Mouse (Mus musculus) hindbrain, embryonic 13.5 days (tissue): ENCODE measurements around the gene Adcy9. TPM values are rescaled to one million over a fixed set of nuclear protein-coding genes. Genes with fewer than 3 reads are reported as not detected.
A peak's percentile ranks its signal among the peaks of the same experiment; 100 is the strongest.

Source experiments
- ATAC-seq: fragments of 200-750 bp; cut with Nextera tagmentation; 2 replicates; pipeline ENCODE4 v1.8.0; 2017; ENCODE audit warnings: moderate TSS enrichment; ENCODE audit not compliant: low FRiP score
- H3K27ac ChIP-seq: fragments of 300-500 bp; sonication (generic); 2 replicates; pipeline ENCODE4 v1.5.1; 2015; ENCODE audit warnings: inconsistent platforms, mild to moderate bottlenecking, moderate library complexity
- H3K27me3 ChIP-seq: fragments of 300-500 bp; sonication (generic); 2 replicates; pipeline ENCODE4 v1.6.1; 2015; ENCODE audit warnings: mild to moderate bottlenecking, inconsistent platforms
- H3K36me3 ChIP-seq: fragments of 300-500 bp; sonication (generic); 2 replicates; pipeline ENCODE4 v1.6.1; 2015; ENCODE audit warnings: mild to moderate bottlenecking, inconsistent platforms
- H3K4me1 ChIP-seq: fragments of 300-500 bp; sonication (generic); replicated peaks from 2 replicates; pipeline ENCODE4 v1.6.1; 2015; ENCODE audit warnings: inconsistent platforms
- H3K4me2 ChIP-seq: fragments of 300-500 bp; sonication (generic); 2 replicates; pipeline ENCODE4 v1.6.1; 2015; ENCODE audit warnings: inconsistent platforms, mild to moderate bottlenecking, moderate library complexity
- H3K4me3 ChIP-seq: fragments of 300-500 bp; sonication (generic); 2 replicates; pipeline ENCODE4 v1.5.1; 2015; ENCODE audit warnings: mild to moderate bottlenecking, inconsistent platforms
- H3K9ac ChIP-seq: fragments of 300-500 bp; sonication (generic); 2 replicates; pipeline ENCODE4 v1.6.1; 2015; ENCODE audit warnings: mild to moderate bottlenecking, inconsistent platforms
- H3K9me3 ChIP-seq: fragments of 300-500 bp; sonication (generic); 2 replicates; pipeline ENCODE4 v1.6.1; 2016; ENCODE audit warnings: inconsistent platforms
- WGBS: fragments of 180-500 bp; shearing (Covaris S2); methylation state at CpG from one replicate; pipeline ENCODE4 v1.1.7; 2015; 5-methylcytosine and 5-hydroxymethylcytosine counted together
- polyA plus RNA-seq: library from polyadenylated mRNA; unstranded; fragments of >200 nt; fragmentation: Nextera tagmentation; extraction: Ambion mirVana; gene quantifications from 2 replicates; pipeline ENCODE4 v1.2.1, GENCODE M21; 2015

Gene Adcy9
- polyA plus RNA-seq, 1 experiment from 2014 or later, result 2.8 TPM

DNA sequence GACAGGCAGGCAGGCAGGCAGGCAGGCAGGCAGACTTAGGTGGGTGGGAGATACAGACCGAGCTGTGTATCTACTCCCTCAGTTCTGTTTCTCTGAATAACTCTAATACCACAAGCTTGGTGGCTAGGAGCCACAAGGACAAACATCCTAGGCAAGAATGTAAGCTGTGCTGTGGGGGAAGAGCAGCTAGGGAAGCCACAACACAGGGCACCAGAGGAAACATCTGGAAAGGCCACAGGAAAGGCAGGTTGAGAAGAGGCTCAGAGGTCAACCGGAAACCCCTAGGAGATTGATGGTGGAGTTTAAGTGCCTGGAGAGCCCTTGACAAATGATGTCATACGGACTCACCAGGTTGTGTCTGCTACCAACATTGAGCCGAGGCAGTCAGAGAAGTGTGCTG lies 16.4 kb upstream of the Adcy9 start:
- no peaks in the 10 kb centered on the region for H3K4me1 ChIP-seq
- H3K27me3 ChIP-seq, result no peaks in the 10 kb centered on the region
- no peak overlapping the region for H3K9ac ChIP-seq
- WGBS, result 82% methylated on average over 4 of the region's 4 CpGs
- no peak overlapping the region for H3K4me3 ChIP-seq
- no peak for ATAC-seq
- no peaks in the 10 kb centered on the region for H3K36me3 ChIP-seq
- H3K27ac ChIP-seq, result no peak overlapping the region
- H3K4me2 ChIP-seq, result no peak overlapping the region
- 0 out of 2 replicates have a peak, but pooled peaks cover 4% of the 10 kb centered on the region for H3K9me3 ChIP-seq

DNA sequence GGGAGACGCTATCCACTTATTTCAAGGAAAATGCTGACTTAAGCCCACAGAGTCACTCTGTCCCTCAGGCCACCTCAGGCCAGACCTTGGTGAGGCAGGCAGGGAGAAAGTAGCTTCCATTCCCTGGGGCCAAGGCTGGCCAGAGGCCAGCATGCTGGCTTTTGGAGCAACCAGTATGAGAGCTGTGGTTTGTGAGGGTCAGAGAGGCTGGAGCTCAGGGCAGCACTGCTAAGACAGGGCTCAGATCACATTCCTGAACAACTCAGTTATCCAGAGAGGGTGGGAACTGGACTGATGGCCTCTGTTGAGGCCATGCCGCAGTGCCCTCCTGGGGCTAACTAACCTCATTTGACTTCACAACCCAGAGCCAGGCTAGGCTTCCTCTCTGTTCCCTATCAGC lies 15.1 kb upstream of the Adcy9 start:
- 0 out of 2 replicates have a peak, but pooled peaks cover 4% of the 10 kb centered on the region for H3K9me3 ChIP-seq
- no peak for ATAC-seq
- H3K9ac ChIP-seq, result no peak overlapping the region
- no peaks in the 10 kb centered on the region for H3K36me3 ChIP-seq
- H3K4me2 ChIP-seq, result no peak overlapping the region
- no peak overlapping the region for H3K4me3 ChIP-seq
- no peaks in the 10 kb centered on the region for H3K4me1 ChIP-seq
- 87% methylated on average over 2 of the region's 2 CpGs for WGBS
- H3K27ac ChIP-seq, result no peak overlapping the region
- no peaks in the 10 kb centered on the region for H3K27me3 ChIP-seq

DNA sequence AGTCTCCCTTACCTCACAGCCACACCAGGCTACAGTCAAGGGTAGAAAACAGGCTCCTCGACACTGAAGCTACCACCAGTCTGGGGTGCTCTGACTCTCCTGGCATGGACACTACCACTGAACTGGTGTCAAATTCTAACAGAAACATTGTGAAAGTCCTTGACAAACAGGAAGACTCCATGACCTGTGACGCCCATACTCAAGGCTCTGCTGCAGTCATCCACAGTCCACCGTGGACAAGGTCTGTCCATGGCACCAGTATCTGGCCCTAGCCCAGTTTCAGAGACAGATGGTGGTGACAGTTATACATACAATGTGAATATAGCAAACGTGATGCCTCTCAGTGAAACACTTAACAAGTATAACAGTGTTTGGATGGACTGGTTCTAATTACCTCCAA lies 11.5 kb upstream of the Adcy9 start:
- H3K9ac ChIP-seq, result no peak overlapping the region
- H3K4me1 ChIP-seq, result no peaks in the 10 kb centered on the region
- H3K9me3 ChIP-seq, result 0 out of 2 replicates have a peak, but pooled peaks cover 4% of the 10 kb centered on the region
- no peak overlapping the region for H3K4me3 ChIP-seq
- H3K27ac ChIP-seq, result no peak overlapping the region
- no peak overlapping the region for H3K4me2 ChIP-seq
- H3K36me3 ChIP-seq, result no peaks in the 10 kb centered on the region
- no peaks in the 10 kb centered on the region for H3K27me3 ChIP-seq
- 79% methylated on average over 4 of the region's 4 CpGs for WGBS
- no peak for ATAC-seq

DNA sequence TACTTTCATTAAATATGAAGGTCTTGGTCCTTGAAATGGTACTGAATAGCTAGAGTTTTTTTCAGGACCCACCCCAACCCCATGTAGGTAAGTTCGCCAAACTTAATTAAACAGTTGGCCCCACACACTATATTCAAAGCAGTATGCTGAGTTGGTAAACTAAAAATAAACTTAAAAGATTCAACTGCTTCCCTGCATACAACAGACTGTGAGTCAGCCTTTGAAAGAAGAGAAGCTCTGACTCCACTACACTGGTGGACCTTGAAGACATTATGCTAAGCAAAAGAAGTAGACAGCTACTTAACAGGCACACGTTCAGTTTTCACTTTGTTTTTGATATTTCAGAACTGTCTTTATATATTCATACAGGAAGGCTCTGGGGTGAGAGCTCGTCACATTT lies 10.7 kb upstream of the Adcy9 start:
- H3K4me1 ChIP-seq, result no peaks in the 10 kb centered on the region
- no peak overlapping the region for H3K4me3 ChIP-seq
- H3K36me3 ChIP-seq, result no peaks in the 10 kb centered on the region
- no peak overlapping the region for H3K9ac ChIP-seq
- H3K9me3 ChIP-seq, result 0 out of 2 replicates have a peak, but pooled peaks cover 4% of the 10 kb centered on the region
- no peak overlapping the region for H3K27ac ChIP-seq
- ATAC-seq, result no peak
- no peaks in the 10 kb centered on the region for H3K27me3 ChIP-seq
- WGBS, result 88% methylated on average over 3 of the region's 3 CpGs
- H3K4me2 ChIP-seq, result no peak overlapping the region

DNA sequence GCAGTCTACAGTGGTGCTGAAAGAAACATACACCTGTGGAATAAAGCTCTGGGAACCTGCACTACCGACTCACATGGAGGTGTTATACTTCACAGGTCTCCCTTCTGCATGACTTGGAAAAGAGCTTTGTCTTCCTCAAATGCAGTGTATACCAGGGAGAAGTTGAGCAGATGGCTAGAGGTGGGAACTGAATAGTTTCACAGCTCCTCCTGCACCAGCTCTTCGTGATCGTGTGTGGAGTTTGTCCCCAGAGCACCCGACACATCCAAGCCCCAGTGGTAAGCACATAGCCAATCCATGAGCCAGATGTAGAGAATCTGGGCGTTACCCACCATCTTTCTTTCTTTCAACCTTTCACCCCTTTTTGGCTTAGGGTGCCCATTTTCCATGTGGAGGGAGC lies 9.9 kb upstream of the Adcy9 start:
- H3K27ac ChIP-seq, result no peak overlapping the region
- H3K9ac ChIP-seq, result no peak overlapping the region
- WGBS, result 88% methylated on average over 5 of the region's 5 CpGs
- H3K4me1 ChIP-seq, result no peaks in the 10 kb centered on the region
- H3K4me2 ChIP-seq, result no peak overlapping the region
- 0 out of 2 replicates have a peak, but pooled peaks cover 4% of the 10 kb centered on the region for H3K9me3 ChIP-seq
- H3K27me3 ChIP-seq, result no peaks in the 10 kb centered on the region
- H3K36me3 ChIP-seq, result no peaks in the 10 kb centered on the region
- ATAC-seq, result no peak
- no peak overlapping the region for H3K4me3 ChIP-seq

DNA sequence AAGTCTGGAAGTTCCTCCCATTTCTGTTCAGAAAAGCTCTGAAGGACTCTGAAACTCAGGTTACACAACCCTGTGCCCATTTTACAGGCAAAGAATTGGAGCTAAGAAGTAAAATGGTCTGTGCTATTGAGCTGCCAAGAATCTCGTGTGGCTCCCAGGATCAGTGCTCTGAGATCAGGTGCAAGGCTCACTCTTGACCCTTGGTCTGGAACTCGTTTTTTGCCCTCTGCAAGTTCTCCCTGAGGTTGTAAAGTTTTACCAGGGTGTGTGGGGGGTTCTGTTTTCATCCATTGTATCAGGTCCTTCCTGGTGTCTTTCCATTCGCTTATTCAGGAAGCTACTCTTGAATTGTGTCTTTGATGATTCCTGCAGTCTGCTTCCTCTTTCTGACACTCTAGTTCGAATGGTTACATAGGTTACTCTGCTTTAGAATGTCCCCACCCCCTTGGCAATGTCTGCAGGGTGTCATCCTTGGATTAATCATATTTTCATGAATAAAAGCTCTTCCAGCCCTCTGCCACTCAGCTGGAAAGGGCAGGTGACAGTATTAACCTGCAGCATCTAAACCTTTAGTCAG lies 5.4 kb upstream of the Adcy9 start:
- H3K36me3 ChIP-seq, result no peaks in the 10 kb centered on the region
- no peak overlapping the region for H3K4me2 ChIP-seq
- no peaks in the 10 kb centered on the region for H3K9me3 ChIP-seq
- WGBS, result 61% methylated on average over 4 of the region's 4 CpGs
- no peak overlapping the region for H3K9ac ChIP-seq
- 0 out of 2 replicates have a peak, but pooled peaks cover 3% of the 10 kb centered on the region for H3K4me1 ChIP-seq
- H3K27ac ChIP-seq, result no peak overlapping the region
- H3K4me3 ChIP-seq, result no peak overlapping the region
- no peak for ATAC-seq
- no peaks in the 10 kb centered on the region for H3K27me3 ChIP-seq

DNA sequence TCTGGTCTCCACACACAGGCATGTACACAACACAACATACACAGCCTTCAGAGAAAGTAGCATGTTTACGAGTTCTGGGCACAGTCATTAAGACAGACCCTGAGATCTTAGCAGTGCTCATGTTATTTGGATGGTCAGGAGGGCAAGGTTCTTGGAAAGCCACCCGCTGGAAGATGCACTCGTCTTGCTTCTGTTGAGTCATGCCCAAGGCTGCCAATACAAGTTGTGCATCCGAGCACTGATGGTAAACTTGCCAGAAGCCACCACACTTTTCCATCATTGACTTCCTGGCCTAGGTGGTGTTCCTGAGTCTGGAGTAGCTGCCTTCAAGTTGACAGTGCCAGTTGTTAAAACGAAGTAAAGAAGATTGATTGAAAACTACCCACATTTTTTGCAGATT lies 3.3 kb upstream of the Adcy9 start:
- H3K27me3 ChIP-seq, result peaks cover 2% of the 10 kb centered on the region
- WGBS, result 83% methylated on average over 5 of the region's 5 CpGs
- ATAC-seq, result no peak

DNA sequence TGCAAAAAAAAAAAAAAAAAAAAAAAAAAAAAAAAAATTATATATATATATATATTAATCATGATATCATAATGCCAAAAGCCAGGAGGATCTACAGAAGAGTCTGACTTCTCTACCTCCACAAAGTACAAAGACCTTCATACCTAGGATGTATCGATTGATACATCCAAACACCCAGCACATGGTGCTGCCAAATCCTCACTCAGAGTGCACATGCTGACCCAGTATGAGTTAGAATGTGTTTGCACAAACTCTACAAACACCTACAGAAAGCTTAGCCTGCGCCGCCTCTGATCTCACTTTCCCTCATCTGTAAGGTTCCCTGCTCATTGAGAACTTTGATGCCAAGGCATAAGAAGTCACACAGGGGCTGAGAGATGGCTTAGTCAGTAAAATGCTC lies 2.7 kb upstream of the Adcy9 start:
- H3K9me3 ChIP-seq, result no peaks in the 10 kb centered on the region
- H3K27ac ChIP-seq, result no peak overlapping the region
- H3K4me3 ChIP-seq, result no peak overlapping the region
- no peak overlapping the region for H3K4me2 ChIP-seq
- H3K9ac ChIP-seq, result no peak overlapping the region
- no peaks in the 10 kb centered on the region for H3K36me3 ChIP-seq
- peaks cover 8% of the 10 kb centered on the region for H3K27me3 ChIP-seq
- peaks cover 21% of the 10 kb centered on the region for H3K4me1 ChIP-seq
- no peak for ATAC-seq
- WGBS, result 94% methylated on average over 3 of the region's 3 CpGs

More for the DNA sequence above, 3.3 kb upstream of the Adcy9 start:
- H3K4me2 ChIP-seq, result no peak overlapping the region
- H3K36me3 ChIP-seq, result no peaks in the 10 kb centered on the region
- peaks cover 15% of the 10 kb centered on the region for H3K4me1 ChIP-seq
- no peaks in the 10 kb centered on the region for H3K9me3 ChIP-seq
- no peak overlapping the region for H3K27ac ChIP-seq
- H3K4me3 ChIP-seq, result no peak overlapping the region
- no peak overlapping the region for H3K9ac ChIP-seq

DNA sequence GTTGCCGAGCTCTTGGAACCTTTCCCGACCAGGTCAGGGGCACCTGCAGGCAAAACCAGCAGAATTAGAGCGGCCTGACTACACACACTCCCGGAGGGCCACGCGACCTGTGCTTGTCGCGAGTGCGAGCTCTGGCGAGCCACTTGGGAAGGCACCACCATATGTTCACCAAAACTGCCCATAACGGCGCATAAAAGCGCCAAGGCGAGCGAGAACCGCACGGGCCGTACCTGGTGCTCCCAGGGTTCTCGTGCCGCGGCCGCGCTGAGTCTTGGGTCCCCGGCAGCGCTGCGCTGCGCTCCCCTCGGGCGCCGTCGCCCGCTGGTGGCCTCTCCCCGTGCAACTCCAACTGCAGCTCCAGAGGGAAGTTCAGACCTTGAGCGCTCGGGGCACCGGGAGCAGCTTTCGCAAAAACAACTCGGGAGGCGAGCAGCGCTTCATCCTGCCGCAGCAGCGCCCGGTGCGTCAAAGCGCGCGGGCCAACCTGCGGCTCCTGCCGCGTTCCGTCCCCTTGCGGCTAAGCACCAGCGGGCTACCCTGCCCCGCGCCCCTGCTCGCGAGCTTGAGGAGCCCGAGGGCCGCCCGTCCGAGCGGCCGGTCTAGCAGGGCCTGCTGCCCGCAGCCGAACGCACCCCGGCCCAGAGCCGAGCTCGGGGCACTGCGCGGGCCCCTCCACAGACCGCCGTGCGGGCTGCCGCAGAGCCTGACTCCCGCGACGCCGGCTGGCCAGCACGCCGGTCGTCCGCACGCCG lies 576 bp downstream of the Adcy9 start:
- Histone ChIP-seq H3K27ac (peak overlapping the region; percentile 90), H3K36me3 (no peaks in the 10 kb centered on the region), H3K27me3 (peaks cover 14% of the 10 kb centered on the region), H3K4me1 (peaks cover 53% of the 10 kb centered on the region), H3K4me2 (peak overlapping the region; percentile 91), H3K9me3 (no peaks in the 10 kb centered on the region), H3K4me3 (peak overlapping the region; percentile 77), H3K9ac (peak overlapping the region; percentile 89)
- ATAC-seq, result peak; percentile 77
- WGBS, result under 1% methylated on average over 77 of the region's 85 CpGs

DNA sequence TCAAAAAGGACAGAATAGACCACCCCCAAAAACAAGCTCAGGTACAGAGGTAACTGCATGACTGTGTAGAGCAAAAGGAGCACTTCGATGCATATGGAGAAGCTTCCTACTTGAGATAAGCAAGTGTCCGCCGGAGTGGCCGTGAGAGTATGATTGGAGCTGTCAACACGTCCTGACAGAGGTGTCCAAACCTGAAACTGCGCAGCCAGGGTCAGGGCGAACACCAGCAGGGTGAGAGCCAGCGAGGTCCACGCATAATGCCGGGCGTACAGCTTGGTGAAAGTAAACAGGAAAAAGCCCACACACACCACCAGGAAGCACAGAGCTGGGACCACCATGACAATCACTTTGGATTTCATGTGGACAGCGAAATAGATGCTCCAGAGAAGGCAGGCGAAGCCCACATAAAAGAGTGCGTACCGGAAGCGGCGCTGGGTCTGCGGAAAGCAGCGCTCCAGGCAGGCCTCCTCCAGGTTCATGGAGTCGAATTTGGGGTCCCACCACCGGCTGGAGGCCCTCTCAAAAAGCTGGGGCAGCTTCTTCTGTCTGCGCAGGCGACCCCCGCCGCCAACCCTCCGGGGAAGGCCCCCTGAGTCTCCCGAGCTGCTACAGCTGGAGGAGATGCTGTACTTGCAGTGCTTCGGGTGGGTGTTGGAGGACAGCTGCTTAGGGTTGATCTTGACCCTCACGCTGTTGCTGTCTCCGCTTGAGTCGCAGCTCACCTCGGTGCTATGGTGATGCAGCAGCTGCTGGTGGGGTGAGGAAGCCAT lies 1.3 kb downstream of the Adcy9 start:
- Histone ChIP-seq H3K9ac (peak overlapping the region; percentile 89), H3K9me3 (no peaks in the 10 kb centered on the region), H3K36me3 (no peaks in the 10 kb centered on the region), H3K4me1 (peaks cover 60% of the 10 kb centered on the region), H3K27ac (peak overlapping the region; percentile 90), H3K4me2 (peak overlapping the region; percentile 91), H3K4me3 (peak overlapping the region; percentile 77), H3K27me3 (peaks cover 14% of the 10 kb centered on the region)
- no peak; the same call in 1 of the 2 replicates for ATAC-seq
- 15% methylated on average over 32 of the region's 32 CpGs for WGBS

DNA sequence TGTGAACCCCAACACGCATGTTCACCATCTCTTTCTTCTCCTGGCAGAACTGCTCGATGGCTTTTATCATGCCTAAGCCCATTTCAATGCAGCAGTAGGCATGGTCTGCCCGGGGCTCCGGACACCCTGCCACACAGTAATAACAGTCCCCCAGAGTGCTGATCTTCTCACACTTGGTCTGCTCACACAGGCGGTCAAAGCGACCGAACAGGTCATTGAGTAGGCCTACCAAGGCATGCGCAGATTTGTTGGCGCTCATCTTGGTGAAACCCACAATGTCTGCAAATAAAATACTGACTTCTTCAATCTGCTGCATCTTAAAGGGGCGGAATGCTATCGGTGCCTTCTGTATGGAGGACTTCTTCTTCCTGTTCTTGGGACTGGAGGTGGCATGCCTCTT lies 2.2 kb downstream of the Adcy9 start:
- Histone ChIP-seq H3K4me3 (peak overlapping the region; percentile 77), H3K9me3 (no peaks in the 10 kb centered on the region), H3K4me2 (peak overlapping the region; percentile 91), H3K36me3 (no peaks in the 10 kb centered on the region), H3K27ac (no peak overlapping the region), H3K27me3 (peaks cover 14% of the 10 kb centered on the region), H3K9ac (no peak overlapping the region; the same call in 1 of the 2 replicates), H3K4me1 (peaks cover 69% of the 10 kb centered on the region)
- ATAC-seq, result no peak
- 92% methylated on average over 11 of the region's 11 CpGs for WGBS

DNA sequence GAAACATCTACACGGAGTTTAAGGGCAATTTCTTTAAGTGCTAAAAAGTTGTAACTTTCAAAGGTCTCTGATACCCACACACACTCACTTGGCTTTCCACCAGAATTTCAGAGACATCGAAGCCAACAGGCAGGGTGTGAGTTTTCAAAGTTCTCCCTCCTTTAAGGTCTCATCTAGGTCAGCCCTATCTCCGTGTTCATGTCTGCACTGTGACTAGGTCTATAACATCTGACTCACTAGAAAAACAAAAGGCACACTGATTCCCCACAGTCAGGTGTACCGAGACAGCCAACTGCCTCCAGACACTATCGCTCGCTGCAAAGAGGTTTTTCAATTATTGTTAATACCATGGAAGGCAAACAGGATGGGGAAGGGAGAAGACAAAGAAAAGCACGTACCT lies 2.8 kb downstream of the Adcy9 start:
- no peak overlapping the region for H3K27ac ChIP-seq
- H3K9ac ChIP-seq, result peak overlapping the region; percentile 3; the same call in 1 of the 2 replicates
- peaks cover 69% of the 10 kb centered on the region for H3K4me1 ChIP-seq
- WGBS, result 79% methylated on average over 7 of the region's 7 CpGs
- ATAC-seq, result no peak
- no peaks in the 10 kb centered on the region for H3K9me3 ChIP-seq
- no peaks in the 10 kb centered on the region for H3K36me3 ChIP-seq
- H3K27me3 ChIP-seq, result peaks cover 14% of the 10 kb centered on the region
- H3K4me2 ChIP-seq, result peak overlapping the region; percentile 91
- H3K4me3 ChIP-seq, result peak overlapping the region; percentile 77
